Mouse (Mus musculus) hindbrain, embryonic 10.5 days (tissue): ENCODE results near the gene Gse1. TPM values are rescaled to one million over a fixed set of nuclear protein-coding genes. Genes with fewer than 3 reads are reported as not detected.

Experiments
- DNase-seq: peaks from one replicate; pipeline ENCODE4 v3.0.0-alpha.2; 2017; ENCODE audit warnings: low spot score
- H3K27ac ChIP-seq: fragments of 300-500 bp; sonication (generic); 2 replicates; pipeline ENCODE4 v1.5.1; 2016; ENCODE audit warnings: mild to moderate bottlenecking, moderate library complexity
- H3K27me3 ChIP-seq: fragments of 300-500 bp; sonication (generic); 2 replicates; pipeline ENCODE4 v1.6.1; 2016; ENCODE audit warnings: mild to moderate bottlenecking; ENCODE audit not compliant: poor library complexity, insufficient read depth, severe bottlenecking
- H3K36me3 ChIP-seq: fragments of 300-500 bp; sonication (generic); 2 replicates; pipeline ENCODE4 v1.6.1; 2016; ENCODE audit warnings: mild to moderate bottlenecking, moderate library complexity
- H3K4me1 ChIP-seq: fragments of 300-500 bp; sonication (generic); replicated peaks from 2 replicates; pipeline ENCODE4 v1.6.1; 2016; ENCODE audit warnings: mild to moderate bottlenecking
- H3K4me3 ChIP-seq: fragments of 300-500 bp; sonication (generic); 2 replicates; pipeline ENCODE4 v1.5.1; 2016; ENCODE audit warnings: mild to moderate bottlenecking, moderate library complexity
- H3K9me3 ChIP-seq: fragments of 300-500 bp; sonication (generic); 2 replicates; pipeline ENCODE4 v1.6.1; 2016; ENCODE audit warnings: mild to moderate bottlenecking, moderate library complexity
- WGBS: fragments of 180-500 bp; shearing (Covaris S2); methylation state at CpG from one replicate; pipeline ENCODE4 v1.1.7; 2016; 5-methylcytosine and 5-hydroxymethylcytosine counted together
- polyA plus RNA-seq: library from polyadenylated mRNA; unstranded; fragments of >200 nt; fragmentation: Nextera tagmentation; extraction: Ambion mirVana; gene quantifications from 2 replicates; pipeline ENCODE4 v1.2.1, GENCODE M21; 2016

The Gse1 gene
- polyA plus RNA-seq, 1 experiment from 2014 or later, result 22.9 TPM

- no peak overlapping the region for H3K4me3 ChIP-seq
- peaks cover 13% of the 10 kb centered on the region for H3K27me3 ChIP-seq
- 0 out of 2 replicates have a peak overlapping the region, but pooled peaks have one; percentile 6 for H3K27ac ChIP-seq
- no peaks in the 10 kb centered on the region for H3K36me3 ChIP-seq
- no peak for DNase-seq
- H3K4me1 ChIP-seq, result peaks cover 54% of the 10 kb centered on the region
- no peaks in the 10 kb centered on the region for H3K9me3 ChIP-seq
- 77% methylated on average over 21 of the region's 21 CpGs for WGBS
These were observed 163.6 kb downstream of the Gse1 start for GRCm38 (mm10) chr8:120391856-120392255.

GRCm38 (mm10) chr8:120393085-120393484, 164.8 kb downstream of the Gse1 start:
- Histone ChIP-seq H3K4me1 (peaks cover 58% of the 10 kb centered on the region), H3K4me3 (no peak overlapping the region), H3K36me3 (no peaks in the 10 kb centered on the region), H3K27me3 (peaks cover 13% of the 10 kb centered on the region), H3K9me3 (no peaks in the 10 kb centered on the region), H3K27ac (peak overlapping the region; percentile 74; the same call in 1 of the 2 replicates)
- DNase-seq, result no peak
- WGBS, result 78% methylated on average over 11 of the region's 11 CpGs

- H3K27me3 ChIP-seq, result peaks cover 16% of the 10 kb centered on the region
- no peak overlapping the region for H3K4me3 ChIP-seq
- no peak for DNase-seq
- H3K9me3 ChIP-seq, result no peaks in the 10 kb centered on the region
- 81% methylated on average over 9 of the region's 9 CpGs for WGBS
- H3K36me3 ChIP-seq, result no peaks in the 10 kb centered on the region
- peaks cover 62% of the 10 kb centered on the region for H3K4me1 ChIP-seq
- peak overlapping the region; percentile 74 for H3K27ac ChIP-seq
These were observed 165.6 kb downstream of the Gse1 start for GRCm38 (mm10) chr8:120393871-120394275.

- whole genome bisulfite sequencing, result 94% methylated on average over 3 of the region's 3 CpGs
- Histone ChIP-seq H3K9me3 (no peaks in the 10 kb centered on the region), H3K27me3 (peaks cover 34% of the 10 kb centered on the region), H3K4me1 (peaks cover 70% of the 10 kb centered on the region), H3K27ac (no peak overlapping the region), H3K36me3 (no peaks in the 10 kb centered on the region), H3K4me3 (no peak overlapping the region)
- no peak for DNase-seq
These were observed 167.6 kb downstream of the Gse1 start for GRCm38 (mm10) chr8:120395892-120396291.

DNA sequence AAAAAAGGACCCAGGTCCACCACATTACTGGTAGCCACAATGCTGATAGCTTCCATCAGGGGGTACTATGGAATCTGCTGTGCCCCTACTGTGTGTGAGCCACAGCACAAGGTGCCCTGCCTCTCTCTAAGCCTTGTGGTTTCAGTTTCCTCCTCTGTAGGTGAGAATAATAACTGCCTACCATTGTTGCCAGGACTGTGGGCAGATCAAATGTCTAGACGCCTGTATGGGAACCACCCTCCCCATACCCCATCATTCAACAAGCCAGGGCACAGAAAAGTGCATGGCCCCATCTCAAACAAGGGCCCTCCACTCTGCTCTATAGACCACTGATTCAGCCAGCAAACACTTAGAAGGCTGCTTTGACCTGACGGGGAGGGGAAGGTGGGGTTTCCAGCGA, 168.5 kb downstream of the Gse1 start:
- Histone ChIP-seq H3K9me3 (no peaks in the 10 kb centered on the region), H3K4me1 (peaks cover 72% of the 10 kb centered on the region), H3K36me3 (no peaks in the 10 kb centered on the region), H3K4me3 (no peak overlapping the region), H3K27me3 (peaks cover 42% of the 10 kb centered on the region), H3K27ac (peak overlapping the region; percentile 24)
- 52% methylated on average over 3 of the region's 3 CpGs for WGBS
- DNase-seq, result no peak

DNA sequence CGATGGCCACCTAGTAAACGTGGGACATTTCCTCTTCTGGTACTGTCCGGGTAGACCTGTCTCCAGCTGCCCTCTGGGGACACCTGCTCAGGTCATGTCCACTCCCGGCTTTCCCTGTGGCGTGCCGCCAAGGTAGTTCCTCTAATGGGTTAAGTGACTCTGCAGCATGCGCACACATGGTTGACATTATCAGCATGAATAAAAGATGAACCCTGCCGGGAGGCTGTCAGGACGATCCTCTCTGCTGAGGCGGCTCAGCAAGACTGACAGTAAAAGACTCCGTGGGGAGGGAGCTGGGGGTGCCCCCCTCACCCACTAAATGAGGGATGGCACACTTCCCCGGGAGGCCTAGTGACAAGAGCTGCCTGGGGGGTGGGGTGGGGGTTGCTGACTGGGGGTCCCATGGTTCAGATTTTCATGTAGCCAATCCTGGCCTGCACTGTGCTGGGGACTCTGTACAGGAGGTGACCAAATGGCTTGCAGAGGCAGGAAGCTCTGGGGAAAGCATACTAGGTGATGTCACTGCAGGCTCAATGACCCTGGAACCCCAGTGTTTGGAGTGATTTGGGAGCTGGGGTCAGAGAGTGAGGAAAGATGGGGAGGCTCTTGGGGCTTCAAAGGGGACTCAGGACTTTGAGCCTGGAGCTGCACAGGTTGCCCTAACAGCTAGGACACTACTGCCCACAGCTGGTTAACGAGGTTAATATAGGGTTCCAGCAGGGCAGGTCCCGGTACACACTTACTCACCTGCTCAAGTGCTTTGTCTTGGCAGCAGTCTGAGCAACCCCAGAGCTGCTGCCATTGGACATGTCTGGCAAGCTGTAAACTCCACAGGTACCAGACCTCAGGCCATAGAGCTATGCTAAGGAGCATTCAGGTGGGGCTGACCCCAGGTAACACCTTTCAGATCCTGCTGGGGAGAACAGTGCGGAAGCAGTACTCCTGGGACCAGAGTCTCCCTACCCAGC, 169.5 kb downstream of the Gse1 start:
- Histone ChIP-seq H3K4me3 (no peak overlapping the region), H3K27me3 (peaks cover 43% of the 10 kb centered on the region), H3K9me3 (no peaks in the 10 kb centered on the region), H3K4me1 (peaks cover 71% of the 10 kb centered on the region), H3K27ac (peak overlapping the region; percentile 36), H3K36me3 (no peaks in the 10 kb centered on the region)
- peak; percentile 54 for DNase-seq
- WGBS, result 44% methylated on average over 15 of the region's 15 CpGs

GRCm38 (mm10) chr8:120399212-120399934, 171.1 kb downstream of the Gse1 start:
- no peaks in the 10 kb centered on the region for H3K9me3 ChIP-seq
- H3K27ac ChIP-seq, result peak overlapping the region; percentile 36; the same call in 1 of the 2 replicates
- WGBS, result 61% methylated on average over 33 of the region's 33 CpGs
- H3K4me1 ChIP-seq, result peaks cover 71% of the 10 kb centered on the region
- DNase-seq, result no peak
- H3K4me3 ChIP-seq, result no peak overlapping the region
- no peaks in the 10 kb centered on the region for H3K36me3 ChIP-seq
- H3K27me3 ChIP-seq, result peaks cover 49% of the 10 kb centered on the region

DNA sequence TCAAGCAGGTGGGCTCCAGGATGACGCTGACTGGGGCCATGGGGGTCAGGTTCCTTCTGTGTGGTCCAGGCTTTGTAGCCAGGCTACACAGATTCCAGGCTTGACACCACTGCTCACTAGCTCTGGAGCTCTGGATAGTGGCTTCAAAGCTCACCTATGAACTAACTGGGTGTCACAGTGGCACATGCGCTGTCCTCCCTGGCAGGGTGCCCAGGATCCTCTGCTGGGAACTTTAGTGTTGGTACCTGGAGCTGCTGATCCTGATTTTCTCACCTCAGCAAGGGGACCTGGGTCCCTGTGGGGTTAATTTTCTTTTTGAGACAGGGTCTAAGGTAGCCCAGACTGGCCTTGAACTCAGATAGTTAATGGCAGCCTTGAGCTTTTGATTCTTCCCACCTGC, 173.0 kb downstream of the Gse1 start:
- Histone ChIP-seq H3K36me3 (no peaks in the 10 kb centered on the region), H3K27ac (no peak overlapping the region), H3K4me3 (no peak overlapping the region), H3K9me3 (no peaks in the 10 kb centered on the region), H3K27me3 (peaks cover 67% of the 10 kb centered on the region), H3K4me1 (peaks cover 82% of the 10 kb centered on the region)
- WGBS, result 88% methylated on average over 2 of the region's 2 CpGs
- DNase-seq, result no peak

GRCm38 (mm10) chr8:120401712-120402111, 173.5 kb downstream of the Gse1 start:
- Histone ChIP-seq H3K4me3 (no peak overlapping the region), H3K27me3 (peaks cover 72% of the 10 kb centered on the region), H3K9me3 (no peaks in the 10 kb centered on the region), H3K4me1 (peaks cover 85% of the 10 kb centered on the region), H3K36me3 (no peaks in the 10 kb centered on the region), H3K27ac (no peak overlapping the region)
- WGBS, result 89% methylated on average over 7 of the region's 7 CpGs
- no peak for DNase-seq

GRCm38 (mm10) chr8:120403606-120404269, 175.5 kb downstream of the Gse1 start:
- H3K4me1 ChIP-seq, result peaks cover 85% of the 10 kb centered on the region
- H3K4me3 ChIP-seq, result no peak overlapping the region
- peak overlapping the region; percentile 76; the same call in 1 of the 2 replicates for H3K27ac ChIP-seq
- no peak for DNase-seq
- H3K9me3 ChIP-seq, result no peaks in the 10 kb centered on the region
- WGBS, result 77% methylated on average over 7 of the region's 7 CpGs
- peaks cover 69% of the 10 kb centered on the region for H3K27me3 ChIP-seq
- H3K36me3 ChIP-seq, result no peaks in the 10 kb centered on the region

GRCm38 (mm10) chr8:120404609-120405036, 176.4 kb downstream of the Gse1 start:
- Histone ChIP-seq H3K27ac (peak overlapping the region; percentile 76), H3K27me3 (peaks cover 63% of the 10 kb centered on the region), H3K4me1 (peaks cover 85% of the 10 kb centered on the region), H3K9me3 (no peaks in the 10 kb centered on the region), H3K4me3 (no peak overlapping the region), H3K36me3 (no peaks in the 10 kb centered on the region)
- DNase-seq, result peak; percentile 72
- 40% methylated on average over 7 of the region's 7 CpGs for WGBS

DNA sequence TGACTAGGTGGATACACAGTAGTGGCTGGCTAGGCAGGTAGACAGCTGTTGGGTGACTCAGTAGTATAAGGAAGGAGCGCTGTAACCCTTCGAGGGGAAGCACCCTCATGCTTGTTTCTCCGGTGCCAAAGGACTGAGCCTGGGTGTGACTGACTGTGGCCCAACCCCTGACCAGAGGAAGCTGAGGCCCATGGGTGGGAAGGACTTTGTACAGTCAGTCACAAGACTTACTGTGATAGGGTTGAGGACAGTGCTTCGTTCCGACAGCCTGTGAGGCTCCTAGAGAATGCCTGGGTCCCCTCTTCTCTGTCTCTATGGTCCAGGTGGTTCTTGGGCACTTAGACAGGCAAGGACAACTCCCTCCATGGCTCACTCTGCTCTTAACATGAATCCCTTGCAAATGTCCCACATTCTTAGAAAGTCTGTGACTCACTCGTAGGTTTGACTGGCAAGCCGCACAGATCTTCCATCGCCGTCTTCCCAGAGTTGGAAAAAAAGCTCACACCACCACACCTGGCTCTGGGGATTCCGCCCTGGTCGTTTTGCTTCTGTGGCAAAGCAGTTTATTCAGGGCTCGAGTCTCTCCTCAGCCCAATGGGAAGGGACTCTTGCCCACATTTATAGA, 177.9 kb downstream of the Gse1 start:
- peaks cover 65% of the 10 kb centered on the region for H3K27me3 ChIP-seq
- DNase-seq, result no peak
- no peak overlapping the region for H3K4me3 ChIP-seq
- no peaks in the 10 kb centered on the region for H3K9me3 ChIP-seq
- peaks cover 91% of the 10 kb centered on the region for H3K4me1 ChIP-seq
- H3K36me3 ChIP-seq, result no peaks in the 10 kb centered on the region
- H3K27ac ChIP-seq, result peak overlapping the region; percentile 85
- 94% methylated on average over 12 of the region's 12 CpGs for WGBS
